Mouse (Mus musculus) heart, adult 2 months (tissue): Measurements from ENCODE around the gene Tnfaip2. TPM values are rescaled to one million over a fixed set of nuclear protein-coding genes. Genes with fewer than 3 reads are reported as not detected.
A peak's percentile ranks its signal among the peaks of the same experiment; 100 is the strongest.

Experiments used
- DNase-seq, 2 experiments: peaks; one replicate each; pipeline ENCODE4 v3.0.0; 2021
- H3K27ac ChIP-seq: fragments of 200-600 bp; 2 replicates; pipeline ENCODE4 v1.8.1; 2022
- H3K27me3 ChIP-seq: fragments of 200-500 bp; 2 replicates; pipeline ENCODE4 v1.6.1; 2012; ENCODE audit warnings: mild to moderate bottlenecking, low read length, inconsistent platforms, mixed read lengths; ENCODE audit not compliant: control insufficient read depth, insufficient read depth
- H3K36me3 ChIP-seq: fragments of 200-500 bp; 2 replicates; pipeline ENCODE4 v1.6.1; 2012; ENCODE audit warnings: low read length, inconsistent platforms; ENCODE audit not compliant: control insufficient read depth, insufficient read depth
- H3K4me1 ChIP-seq: fragments of 200-500 bp; 2 replicates; pipeline ENCODE4 v1.6.1; 2011; ENCODE audit warnings: low read length; ENCODE audit not compliant: control insufficient read depth, insufficient read depth
- H3K4me3 ChIP-seq: fragments of 200-600 bp; 2 replicates; pipeline ENCODE4 v1.8.1; 2022
- H3K79me2 ChIP-seq: fragments of 200-500 bp; replicated peaks from 2 replicates; pipeline ENCODE4 v1.6.1; 2012; ENCODE audit warnings: mild to moderate bottlenecking, inconsistent platforms, low read length, moderate library complexity, mixed read lengths; ENCODE audit not compliant: control insufficient read depth, insufficient read depth
- H3K9ac ChIP-seq: fragments of 200-500 bp; 2 replicates; pipeline ENCODE4 v1.6.1; 2012; ENCODE audit warnings: low read depth, mild to moderate bottlenecking, control low read depth, inconsistent platforms, low read length, mixed read lengths
- CTCF ChIP-seq: fragments of 200-600 bp; IDR thresholded peaks from 2 replicates; pipeline ENCODE4 v1.8.1; 2022; ENCODE audit warnings: antibody characterized with exemption, mild to moderate bottlenecking, moderate library complexity
- EP300 ChIP-seq: fragments of 200-500 bp; IDR thresholded peaks from 2 replicates; pipeline ENCODE4 v1.6.1; 2011; ENCODE audit warnings: low read depth, low read length, control low read depth; ENCODE audit not compliant: insufficient read depth
- POLR2A ChIP-seq: fragments of 200-500 bp; IDR thresholded peaks from 2 replicates; pipeline ENCODE4 v1.6.1; 2011; ENCODE audit warnings: mild to moderate bottlenecking, low read depth, low read length, control low read depth; ENCODE audit not compliant: insufficient read depth
- WGBS: fragments of 180-500 bp; shearing (Covaris S2); methylation state at CpG from one replicate; pipeline ENCODE4 v1.1.7; 2018; 5-methylcytosine and 5-hydroxymethylcytosine counted together
- intact Hi-C: fragments of 180-260 bp; cut with DNase I; formaldehyde crosslinking; loops from one replicate; pipeline ENCODE4 v1.15.1; 2025
- polyA plus RNA-seq: library from polyadenylated mRNA; depleted of rRNA; stranded (reverse); fragments of >200 nt; gene quantifications from 2 replicates; pipeline ENCODE4 v1.2.3, GENCODE M21; 2012
- total RNA-seq, 2 experiments: library from RNA; stranded (reverse); gene quantifications; 2 replicates each; pipeline ENCODE4 v1.2.3; 2021

Tnfaip2 gene
- total and polyA plus RNA-seq, 3 experiments: 40.2 to 52.1 (median 40.9) TPM

- Histone ChIP-seq H3K36me3 (no peaks in the 10 kb centered on the region), H3K9ac (no peak overlapping the region), H3K27ac (no peak overlapping the region), H3K79me2 (no peaks in the 10 kb centered on the region), H3K4me3 (no peak overlapping the region), H3K27me3 (no peaks in the 10 kb centered on the region), H3K4me1 (peaks cover 15% of the 10 kb centered on the region)
- no peak for DNase-seq
- WGBS: 68% methylated on average over 27 of the region's 27 CpGs
- intact Hi-C loops: no loop called here
- TF ChIP-seq CTCF (no peak), EP300 (no peak), POLR2A (no peak)
Measured at GRCm38 (mm10) chr12:111445890-111446613, 3.8 kb downstream of the Tnfaip2 start.

GRCm38 (mm10) chr12:111446745-111447144 lies 4.5 kb downstream of the Tnfaip2 start:
- no peak overlapping the region for H3K27ac ChIP-seq
- TF ChIP-seq EP300: no peak
- no peak for TF ChIP-seq CTCF
- no peak for TF ChIP-seq POLR2A
- no peaks in the 10 kb centered on the region for H3K79me2 ChIP-seq
- no peak overlapping the region for H3K4me3 ChIP-seq
- H3K4me1 ChIP-seq: peaks cover 18% of the 10 kb centered on the region
- no peak overlapping the region for H3K9ac ChIP-seq
- H3K36me3 ChIP-seq: no peaks in the 10 kb centered on the region
- intact Hi-C loops: no loop called here
- H3K27me3 ChIP-seq: no peaks in the 10 kb centered on the region
- DNase-seq: no peak
- WGBS: 66% methylated on average over 5 of the region's 5 CpGs

- no peak overlapping the region for H3K9ac ChIP-seq
- intact Hi-C loops: no loop called here
- peaks cover 16% of the 10 kb centered on the region for H3K4me1 ChIP-seq
- H3K4me3 ChIP-seq: no peak overlapping the region
- peak in 1 of 2 experiments; percentile 28 for DNase-seq
- no peaks in the 10 kb centered on the region for H3K36me3 ChIP-seq
- TF ChIP-seq CTCF (no peak), EP300 (no peak), POLR2A (no peak)
- no peaks in the 10 kb centered on the region for H3K79me2 ChIP-seq
- H3K27me3 ChIP-seq: no peaks in the 10 kb centered on the region
- 73% methylated on average over 9 of the region's 9 CpGs for WGBS
- no peak overlapping the region for H3K27ac ChIP-seq
Measured at GRCm38 (mm10) chr12:111447350-111447749, 5.1 kb downstream of the Tnfaip2 start.

GRCm38 (mm10) chr12:111447898-111448760 lies 5.9 kb downstream of the Tnfaip2 start:
- intact Hi-C loops: no loop called here
- 74% methylated on average over 22 of the region's 22 CpGs for WGBS
- Histone ChIP-seq H3K4me3 (no peak overlapping the region), H3K27me3 (no peaks in the 10 kb centered on the region), H3K27ac (no peak overlapping the region), H3K4me1 (peaks cover 16% of the 10 kb centered on the region), H3K36me3 (no peaks in the 10 kb centered on the region), H3K9ac (no peak overlapping the region), H3K79me2 (no peaks in the 10 kb centered on the region)
- DNase-seq: no peak
- TF ChIP-seq POLR2A: no peak

- no peaks in the 10 kb centered on the region for H3K79me2 ChIP-seq
- H3K27me3 ChIP-seq: no peaks in the 10 kb centered on the region
- H3K4me1 ChIP-seq: peaks cover 16% of the 10 kb centered on the region
- peak; percentile 52 to 59 for DNase-seq
- intact Hi-C loops: no loop called here
- H3K27ac ChIP-seq: peak overlapping the region; percentile 54
- TF ChIP-seq POLR2A: no peak
- no peak for TF ChIP-seq CTCF
- TF ChIP-seq EP300: no peak
- no peak overlapping the region for H3K4me3 ChIP-seq
- H3K36me3 ChIP-seq: no peaks in the 10 kb centered on the region
- no peak overlapping the region for H3K9ac ChIP-seq
- WGBS: 45% methylated on average over 14 of the region's 14 CpGs
Measured at GRCm38 (mm10) chr12:111448931-111449705, 6.8 kb downstream of the Tnfaip2 start.

GRCm38 (mm10) chr12:111450359-111450758 lies 8.1 kb downstream of the Tnfaip2 start:
- Histone ChIP-seq H3K27me3 (no peaks in the 10 kb centered on the region), H3K36me3 (no peaks in the 10 kb centered on the region), H3K9ac (no peak overlapping the region), H3K27ac (peak overlapping the region; percentile 51), H3K79me2 (no peaks in the 10 kb centered on the region), H3K4me1 (peaks cover 22% of the 10 kb centered on the region), H3K4me3 (no peak overlapping the region)
- 26% methylated on average over 6 of the region's 6 CpGs for WGBS
- peak; percentile 78 to 85 for DNase-seq
- TF ChIP-seq POLR2A (0 out of 2 replicates have a peak, but pooled peaks have one; percentile 26), EP300 (peak; percentile 86), CTCF (no peak)
- intact Hi-C loops: no loop called here
